Mouse (Mus musculus) right cerebral cortex, adult 2 months (tissue): ENCODE data around the gene Kcng3.

Experiments
- DNase-seq, 2 experiments: peaks; one replicate each; pipeline ENCODE4 v3.0.0; 2021 to 2022; ENCODE audit warnings: low spot score in 2 of 2

Kcng3 gene

GRCm38 (mm10) chr17:83631783-83632652 lies at the start of gene Kcng3:
Gene Kcng3, minus strand, starts transcription at chr17:83631895.
- peak; percentile 41 to 52 for DNase-seq

- DNase-seq = no peak
Measured at GRCm38 (mm10) chr17:83677370-83677769, 45.7 kb upstream of the Kcng3 start.

GRCm38 (mm10) chr17:83672685-83673084 lies 41.0 kb upstream of the Kcng3 start:
- no peak for DNase-seq

- DNase-seq = no peak
Measured at GRCm38 (mm10) chr17:83667934-83668690, 36.4 kb upstream of the Kcng3 start.

- DNase-seq = no peak
Measured at GRCm38 (mm10) chr17:83666597-83667287, 35.0 kb upstream of the Kcng3 start.

GRCm38 (mm10) chr17:83664761-83665160 lies 33.1 kb upstream of the Kcng3 start:
- DNase-seq = no peak

- no peak for DNase-seq
Measured at GRCm38 (mm10) chr17:83658943-83659342, 27.2 kb upstream of the Kcng3 start.

GRCm38 (mm10) chr17:83657375-83657774 lies 25.7 kb upstream of the Kcng3 start:
- no peak for DNase-seq

GRCm38 (mm10) chr17:83655732-83656131 lies 24.0 kb upstream of the Kcng3 start:
- no peak for DNase-seq

- DNase-seq = no peak
Measured at GRCm38 (mm10) chr17:83654651-83655136, 23.0 kb upstream of the Kcng3 start.

- no peak for DNase-seq
Measured at GRCm38 (mm10) chr17:83653635-83654034, 21.9 kb upstream of the Kcng3 start.

- no peak for DNase-seq
Measured at GRCm38 (mm10) chr17:83650932-83651682, 19.4 kb upstream of the Kcng3 start.

GRCm38 (mm10) chr17:83649986-83650385 lies 18.3 kb upstream of the Kcng3 start:
- no peak for DNase-seq

- no peak for DNase-seq
Measured at GRCm38 (mm10) chr17:83647413-83647812, 15.7 kb upstream of the Kcng3 start.

GRCm38 (mm10) chr17:83646425-83647163 lies 14.9 kb upstream of the Kcng3 start:
- DNase-seq = no peak

GRCm38 (mm10) chr17:83645226-83645808 lies 13.6 kb upstream of the Kcng3 start:
- no peak for DNase-seq

GRCm38 (mm10) chr17:83637393-83637792 lies 5.7 kb upstream of the Kcng3 start:
- DNase-seq = no peak

- DNase-seq = no peak
Measured at GRCm38 (mm10) chr17:83636443-83636842, 4.7 kb upstream of the Kcng3 start.

GRCm38 (mm10) chr17:83632653-83633570 lies 1.2 kb upstream of the Kcng3 start:
- DNase-seq = peak; percentile 75 to 79
